Mouse (Mus musculus) forebrain, embryonic 15.5 days (tissue): Measurements from ENCODE around the gene Nae1. TPM values are rescaled to one million over a fixed set of nuclear protein-coding genes. Genes with fewer than 3 reads are reported as not detected.
"Not testable (repeated sequence)": the region's sequence is repeated elsewhere in the genome, so short reads cannot be mapped to it uniquely, and the experiment has no call there.

ENCODE experiments used
- ATAC-seq: fragments of 200-750 bp; cut with Nextera tagmentation; replicated peaks from 2 replicates; pipeline ENCODE4 v1.8.0; 2017; ENCODE audit warnings: mild to moderate bottlenecking, moderate TSS enrichment, moderate library complexity
- H3K27ac ChIP-seq: fragments of 300-500 bp; sonication (generic); replicated peaks from 2 replicates; pipeline ENCODE4 v1.5.1; 2015; ENCODE audit warnings: mild to moderate bottlenecking, inconsistent platforms
- H3K27me3 ChIP-seq: fragments of 300-500 bp; sonication (generic); 2 replicates; pipeline ENCODE4 v1.6.1; 2015; ENCODE audit warnings: inconsistent platforms
- H3K36me3 ChIP-seq: fragments of 300-500 bp; sonication (generic); 2 replicates; pipeline ENCODE4 v1.6.1; 2015; ENCODE audit warnings: mild to moderate bottlenecking, inconsistent platforms
- H3K4me1 ChIP-seq: fragments of 300-500 bp; sonication (generic); 2 replicates; pipeline ENCODE4 v1.6.1; 2015; ENCODE audit warnings: inconsistent platforms
- H3K4me2 ChIP-seq: fragments of 300-500 bp; sonication (generic); replicated peaks from 2 replicates; pipeline ENCODE4 v1.6.1; 2015; ENCODE audit warnings: mild to moderate bottlenecking, inconsistent platforms
- H3K4me3 ChIP-seq: fragments of 300-500 bp; sonication (generic); 2 replicates; pipeline ENCODE4 v1.5.1; 2015; ENCODE audit warnings: mild to moderate bottlenecking, inconsistent platforms
- H3K9ac ChIP-seq: fragments of 300-500 bp; sonication (generic); replicated peaks from 2 replicates; pipeline ENCODE4 v1.6.1; 2015; ENCODE audit warnings: mild to moderate bottlenecking, inconsistent platforms
- H3K9me3 ChIP-seq: fragments of 300-500 bp; sonication (generic); 2 replicates; pipeline ENCODE4 v1.6.1; 2016; ENCODE audit warnings: inconsistent platforms
- WGBS: fragments of 180-500 bp; shearing (Covaris S2); methylation state at CpG from one replicate; pipeline ENCODE4 v1.1.7; 2015; ENCODE audit warnings: mixed read lengths; 5-methylcytosine and 5-hydroxymethylcytosine counted together
- polyA plus RNA-seq: library from polyadenylated mRNA; unstranded; fragments of >200 nt; fragmentation: Nextera tagmentation; extraction: Ambion mirVana; gene quantifications from 2 replicates; pipeline ENCODE4 v1.2.1, GENCODE M21; 2015

The Nae1 gene
- 116 and 124 TPM in 2 replicates for polyA plus RNA-seq

DNA sequence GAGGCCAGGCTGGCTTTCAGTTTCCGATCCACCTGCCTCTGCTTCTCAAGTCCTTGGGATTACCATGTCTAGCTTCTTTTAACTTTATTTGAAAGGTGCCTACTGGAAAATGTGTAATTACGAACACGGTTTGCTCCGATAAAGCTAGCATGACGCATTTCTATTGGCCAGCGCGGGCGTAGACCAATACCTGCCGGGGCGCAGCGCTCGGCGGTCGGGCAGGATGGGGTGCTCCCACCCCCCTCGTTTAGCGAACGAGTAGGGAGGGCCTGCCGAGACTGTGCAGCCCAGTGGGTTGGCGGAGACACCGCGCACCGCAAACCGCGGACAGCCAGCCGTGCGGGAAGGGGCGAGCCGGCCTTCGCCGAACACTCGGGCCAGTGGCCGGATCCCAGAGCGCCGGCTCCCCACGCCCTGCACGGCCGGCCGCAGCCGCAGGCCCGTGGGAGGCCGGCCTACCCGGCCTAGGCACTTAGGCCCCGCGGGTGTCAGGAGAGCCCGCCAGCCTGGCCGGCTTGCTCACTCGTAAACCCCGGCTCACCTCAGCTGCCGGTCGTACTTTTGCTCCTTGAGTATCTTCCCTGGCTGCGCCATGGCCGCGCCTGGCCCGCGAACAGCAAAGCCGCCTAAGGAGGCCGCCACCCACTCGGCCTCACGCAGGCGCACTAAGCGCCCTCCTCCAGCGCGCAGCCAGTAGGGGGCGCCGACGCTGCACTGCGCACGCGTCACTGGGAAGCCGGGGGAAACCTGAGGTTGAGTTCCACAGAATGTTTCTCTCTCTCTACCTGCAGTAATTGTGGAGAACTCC is at the start of gene Nae1, which contains the start of gene Car7:
Gene Nae1 (minus strand): TSS at position 667 of the 808 bp plus-strand sequence.
Gene Car7 (plus strand): TSS at position 719 of the 808 bp plus-strand sequence.
- peaks cover 11% of the 10 kb centered on the region for H3K36me3 ChIP-seq
- no peaks in the 10 kb centered on the region for H3K27me3 ChIP-seq
- peak; percentile 95 for ATAC-seq
- H3K9me3 ChIP-seq: no peaks in the 10 kb centered on the region
- H3K4me2 ChIP-seq: peak within 1 kb of the TSS; percentile 49
- peak within 1 kb of the TSS; percentile 75 for H3K27ac ChIP-seq
- peak within 1 kb of the TSS; percentile 71 for H3K4me3 ChIP-seq
- peak within 1 kb of the TSS; percentile 84 for H3K9ac ChIP-seq
- WGBS: under 1% methylated on average over 69 of the region's 70 CpGs
- H3K4me1 ChIP-seq: peaks cover 27% of the 10 kb centered on the region

DNA sequence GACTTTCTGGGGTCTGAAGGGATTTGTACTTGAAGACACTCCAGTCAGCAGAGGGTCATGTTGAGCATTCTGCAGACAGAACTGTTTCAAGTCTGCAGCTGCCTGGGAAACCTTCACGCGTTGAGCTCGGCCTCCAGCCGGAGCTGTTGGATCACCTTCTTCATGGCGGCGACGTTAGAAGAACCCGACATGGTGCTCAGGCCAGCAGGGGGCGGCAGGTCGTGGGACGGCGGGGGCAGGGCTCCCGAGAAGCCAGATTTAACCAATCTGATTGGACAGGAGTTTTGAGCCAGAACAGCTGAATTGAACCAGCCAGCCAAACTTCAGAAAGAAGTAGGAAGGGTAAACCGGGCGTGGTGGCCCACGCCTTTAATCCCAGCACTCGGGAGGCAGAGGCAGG is 43.2 kb upstream of the Nae1 start:
- not testable (repeated sequence) for H3K4me1 ChIP-seq, H3K36me3 ChIP-seq, H3K27me3 ChIP-seq, H3K27ac ChIP-seq, H3K9ac ChIP-seq, H3K9me3 ChIP-seq, H3K4me2 ChIP-seq, H3K4me3 ChIP-seq, ATAC-seq
- WGBS: 87% methylated on average over 17 of the region's 17 CpGs

DNA sequence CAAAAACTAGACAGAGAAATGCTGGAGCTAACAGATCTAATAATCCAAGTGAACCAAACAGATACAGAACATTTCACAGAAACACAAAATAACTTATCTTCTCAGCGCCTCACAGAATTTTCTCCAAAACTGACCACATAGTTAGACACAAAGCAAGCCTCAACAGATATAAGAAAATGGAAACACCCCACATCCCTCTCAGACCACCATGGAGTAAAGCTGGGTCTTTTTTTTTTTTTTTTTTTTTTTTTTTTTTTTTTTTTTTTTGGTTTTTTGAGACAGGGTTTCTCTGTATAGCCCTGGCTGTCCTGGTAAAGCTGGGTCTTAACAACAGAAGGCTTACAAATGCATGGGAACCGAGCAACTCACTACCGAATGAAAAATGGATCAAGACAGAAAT is 42.4 kb upstream of the Nae1 start:
- Histone ChIP-seq H3K27me3 (no peaks in the 10 kb centered on the region), H3K4me1 (no peaks in the 10 kb centered on the region), H3K27ac (no peak overlapping the region), H3K4me3 (no peak overlapping the region), H3K9me3 (no peaks in the 10 kb centered on the region), H3K36me3 (no peaks in the 10 kb centered on the region), H3K4me2 (no peak overlapping the region), H3K9ac (no peak overlapping the region)
- 90% methylated on average over 3 of the region's 3 CpGs for WGBS
- ATAC-seq: no peak

DNA sequence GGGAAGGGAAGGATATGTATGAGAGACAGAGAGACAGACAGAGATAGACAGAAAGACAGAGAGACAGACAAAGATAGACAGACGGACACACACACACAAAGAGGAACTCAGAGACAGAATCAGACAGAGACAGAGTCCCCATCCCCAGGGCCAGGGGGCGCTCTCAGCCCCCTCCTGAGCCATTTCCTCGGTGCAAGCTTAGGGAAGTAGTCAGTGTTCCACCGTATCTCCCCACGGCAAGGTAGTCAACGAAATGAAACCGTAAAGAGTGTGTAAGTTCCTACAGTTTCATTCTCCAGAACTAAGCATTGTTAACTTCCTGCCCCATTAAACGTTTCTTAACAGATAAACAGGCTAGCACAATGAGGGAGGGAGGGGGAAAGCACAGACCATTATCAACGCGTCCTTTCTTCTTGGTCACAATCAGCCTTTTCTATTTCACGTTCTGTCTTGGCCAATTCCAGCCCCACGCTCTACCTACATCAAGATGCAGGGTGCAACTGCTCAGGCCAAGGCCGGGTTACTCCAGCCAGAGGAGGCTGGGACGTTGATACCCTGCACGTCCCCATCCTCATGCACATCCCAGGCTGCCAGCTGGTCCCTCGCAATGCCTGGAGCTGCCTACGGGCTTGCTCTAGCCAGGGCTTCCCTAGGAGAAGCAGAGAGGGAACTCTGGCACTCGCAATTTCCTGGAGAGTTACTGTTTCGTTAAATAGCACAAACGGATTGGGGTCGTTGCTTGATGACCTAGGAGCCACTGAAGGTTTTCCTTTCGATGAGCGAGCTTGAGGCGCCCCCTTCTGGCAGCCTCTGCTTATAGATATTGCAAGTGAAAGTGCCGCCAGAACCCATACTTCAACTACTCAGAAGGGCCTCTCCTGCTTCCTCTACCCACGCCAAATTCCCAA is 36.3 kb upstream of the Nae1 start:
- no peak overlapping the region for H3K27ac ChIP-seq
- peak; percentile 92 for ATAC-seq

DNA sequence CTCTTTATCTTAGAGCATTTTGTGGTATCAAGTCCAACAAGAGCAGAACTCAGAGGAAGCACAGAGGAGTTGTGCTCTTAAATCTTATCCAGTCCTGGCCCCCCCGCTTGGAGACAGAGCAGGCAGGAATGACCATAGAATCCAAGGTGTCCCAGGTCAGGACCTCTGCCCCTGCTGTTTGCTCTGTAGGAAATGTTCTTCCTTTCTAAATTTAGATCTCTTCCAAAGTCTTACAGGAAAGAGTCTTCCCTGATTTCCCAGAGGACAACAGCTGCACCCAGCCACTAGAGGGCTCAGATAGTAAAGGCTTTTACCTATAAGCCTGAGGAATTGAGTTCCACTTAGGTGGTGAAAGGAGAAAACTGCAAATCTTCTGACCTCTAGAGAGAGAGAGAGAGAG is 35.1 kb upstream of the Nae1 start:
- H3K9me3 ChIP-seq: no peaks in the 10 kb centered on the region
- ATAC-seq: no peak
- H3K4me3 ChIP-seq: no peak overlapping the region
- H3K4me1 ChIP-seq: peaks cover 4% of the 10 kb centered on the region
- H3K4me2 ChIP-seq: no peak overlapping the region
- no peak overlapping the region for H3K9ac ChIP-seq
- H3K27me3 ChIP-seq: no peaks in the 10 kb centered on the region
- 59% methylated on average over 1 of the region's 1 CpGs for WGBS
- no peak overlapping the region for H3K27ac ChIP-seq
- no peaks in the 10 kb centered on the region for H3K36me3 ChIP-seq

More for the DNA sequence above, 36.3 kb upstream of the Nae1 start:
- peak overlapping the region; percentile 51 for H3K9ac ChIP-seq
- WGBS: 7% methylated on average over 26 of the region's 26 CpGs
- H3K36me3 ChIP-seq: no peaks in the 10 kb centered on the region
- peaks cover 4% of the 10 kb centered on the region for H3K4me1 ChIP-seq
- H3K27me3 ChIP-seq: no peaks in the 10 kb centered on the region
- H3K4me2 ChIP-seq: peak overlapping the region; percentile 75
- no peaks in the 10 kb centered on the region for H3K9me3 ChIP-seq
- H3K4me3 ChIP-seq: peak overlapping the region; percentile 40

DNA sequence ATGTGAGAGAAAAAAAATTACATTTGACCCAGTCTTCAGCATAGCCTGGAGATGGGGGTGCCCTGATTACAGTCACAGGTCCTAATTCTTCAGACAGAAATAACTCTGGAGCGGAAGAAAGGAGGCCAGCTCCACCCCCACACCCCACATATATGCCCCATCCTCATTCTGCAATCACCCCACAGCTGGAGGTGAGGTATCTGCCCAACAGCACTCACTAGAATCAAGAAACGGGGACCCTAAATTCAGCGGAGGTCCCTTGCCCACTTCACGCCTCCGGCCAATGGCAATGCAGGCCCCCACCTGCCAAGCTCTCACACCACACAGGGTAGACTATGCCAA is 31.0 kb upstream of the Nae1 start:
- Histone ChIP-seq H3K4me1 (no peaks in the 10 kb centered on the region), H3K4me2 (no peak overlapping the region), H3K27ac (no peak overlapping the region), H3K36me3 (no peaks in the 10 kb centered on the region), H3K27me3 (no peaks in the 10 kb centered on the region), H3K4me3 (no peak overlapping the region), H3K9me3 (no peaks in the 10 kb centered on the region), H3K9ac (no peak overlapping the region)
- peak; percentile 53 for ATAC-seq
- WGBS: 97% methylated on average over 5 of the region's 5 CpGs

DNA sequence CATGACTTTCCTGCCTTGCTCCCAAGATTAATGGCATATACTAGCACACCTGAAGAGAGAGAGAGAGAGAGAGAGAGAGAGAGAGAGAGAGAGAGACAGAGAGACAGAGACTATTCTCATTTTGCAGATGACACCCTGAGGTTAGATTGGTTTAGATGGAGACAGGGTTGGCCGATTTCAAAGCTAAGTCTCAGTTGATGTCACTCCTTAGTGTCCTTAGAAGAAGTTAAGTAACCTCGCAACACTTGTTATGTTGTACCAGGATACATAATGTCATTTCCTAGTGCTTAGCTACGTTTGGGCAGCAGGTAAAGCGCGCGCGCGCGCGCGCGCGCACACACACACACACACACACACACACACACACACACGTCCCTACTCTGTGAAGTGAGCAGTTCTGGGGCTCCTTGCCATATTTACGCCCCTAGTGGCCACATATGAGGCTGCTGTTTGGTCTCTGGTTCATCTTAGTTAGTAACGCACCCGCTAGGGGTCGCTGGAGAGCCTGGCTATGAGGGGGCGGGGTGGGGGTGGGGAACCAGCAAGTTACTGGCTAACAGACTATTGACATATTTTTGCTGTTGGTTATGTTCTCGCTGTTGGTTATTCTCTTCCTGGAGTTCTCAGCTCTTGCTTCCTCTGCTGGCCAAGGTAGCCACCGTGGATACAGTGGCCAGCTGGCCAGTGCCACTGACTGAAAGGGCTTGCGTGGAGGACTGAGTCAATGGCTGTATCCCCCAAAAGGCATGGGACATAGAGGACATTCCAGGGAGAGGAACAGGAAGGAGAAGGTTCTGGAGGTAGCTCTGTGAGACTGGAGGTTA is 30.4 kb upstream of the Nae1 start:
- no peak overlapping the region for H3K9ac ChIP-seq
- H3K4me3 ChIP-seq: no peak overlapping the region
- WGBS: 18% methylated on average over 22 of the region's 22 CpGs
- H3K36me3 ChIP-seq: no peaks in the 10 kb centered on the region
- H3K9me3 ChIP-seq: no peaks in the 10 kb centered on the region
- no peak overlapping the region for H3K27ac ChIP-seq
- H3K27me3 ChIP-seq: no peaks in the 10 kb centered on the region
- no peaks in the 10 kb centered on the region for H3K4me1 ChIP-seq
- ATAC-seq: peak; percentile 81
- H3K4me2 ChIP-seq: no peak overlapping the region

DNA sequence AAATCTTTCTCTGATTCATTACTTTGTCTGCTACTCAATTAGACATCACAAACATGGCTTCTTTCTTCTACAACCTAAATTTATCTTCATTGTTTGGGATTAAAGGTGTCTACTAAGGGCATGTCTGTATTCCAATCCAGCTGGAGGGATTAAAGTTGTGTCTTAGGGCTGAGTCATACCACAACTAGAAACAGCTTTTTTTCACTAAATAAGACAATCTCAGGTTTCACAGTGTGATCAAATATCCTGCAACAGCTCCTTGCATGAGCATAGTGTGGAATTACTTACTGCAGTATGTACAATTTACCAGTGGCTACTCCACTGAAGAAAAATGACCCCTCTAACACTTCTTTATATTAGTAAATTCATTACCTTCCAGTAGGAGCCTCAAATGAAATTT is 26.3 kb upstream of the Nae1 start:
- H3K4me3 ChIP-seq: no peak overlapping the region
- H3K36me3 ChIP-seq: no peaks in the 10 kb centered on the region
- ATAC-seq: no peak
- no peak overlapping the region for H3K27ac ChIP-seq
- no peak overlapping the region for H3K4me2 ChIP-seq
- no peaks in the 10 kb centered on the region for H3K9me3 ChIP-seq
- no peaks in the 10 kb centered on the region for H3K27me3 ChIP-seq
- H3K9ac ChIP-seq: no peak overlapping the region
- H3K4me1 ChIP-seq: no peaks in the 10 kb centered on the region

DNA sequence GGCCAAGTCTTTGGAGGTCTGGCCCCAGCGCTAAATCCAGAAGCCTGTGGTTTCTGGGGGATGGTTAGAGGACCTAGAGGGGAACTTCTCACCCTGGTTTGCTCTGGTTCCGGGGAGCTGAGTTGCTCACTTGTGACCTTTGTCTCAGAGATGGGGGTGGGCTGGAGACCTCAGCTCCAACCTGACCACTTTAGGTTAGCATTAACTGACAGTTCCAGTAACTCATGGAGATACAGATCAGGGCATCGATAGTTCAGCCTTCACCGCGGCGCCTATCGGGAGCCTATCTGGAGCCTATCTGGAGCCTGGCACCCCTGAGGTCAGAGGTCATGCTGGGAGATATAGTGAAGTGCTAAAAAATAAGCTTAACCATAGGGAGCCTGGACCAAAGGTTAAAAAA is 22.8 kb upstream of the Nae1 start:
- 87% methylated on average over 7 of the region's 7 CpGs for WGBS

DNA sequence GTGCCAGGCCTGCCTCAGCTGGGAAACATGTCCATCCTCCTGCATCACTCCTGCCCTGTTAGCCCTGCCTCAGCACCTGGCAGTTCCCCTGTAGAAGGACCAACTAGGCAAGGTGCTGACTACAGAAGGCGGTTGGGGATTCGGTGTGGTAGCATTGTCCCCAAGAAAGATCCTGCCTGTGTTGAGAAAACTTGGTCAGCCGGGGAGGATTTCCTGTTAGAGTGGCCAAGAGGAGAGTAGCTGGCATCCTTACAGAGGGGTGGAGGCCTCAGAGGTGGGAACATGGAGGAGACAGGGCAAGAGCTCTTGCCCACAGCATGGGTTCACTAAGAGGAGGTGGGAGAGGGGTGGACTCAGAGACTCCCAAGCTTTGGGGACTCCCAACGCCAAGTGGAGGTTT is 20.8 kb upstream of the Nae1 start:
- no peaks in the 10 kb centered on the region for H3K9me3 ChIP-seq
- no peaks in the 10 kb centered on the region for H3K36me3 ChIP-seq
- 90% methylated on average over 4 of the region's 4 CpGs for WGBS
- no peaks in the 10 kb centered on the region for H3K27me3 ChIP-seq
- no peak overlapping the region for H3K4me2 ChIP-seq
- no peak for ATAC-seq
- H3K9ac ChIP-seq: no peak overlapping the region
- H3K27ac ChIP-seq: no peak overlapping the region
- H3K4me3 ChIP-seq: no peak overlapping the region
- no peaks in the 10 kb centered on the region for H3K4me1 ChIP-seq

More for the DNA sequence above, 22.8 kb upstream of the Nae1 start:
- no peaks in the 10 kb centered on the region for H3K4me1 ChIP-seq
- H3K9ac ChIP-seq: no peak overlapping the region
- ATAC-seq: no peak
- H3K9me3 ChIP-seq: no peaks in the 10 kb centered on the region
- no peak overlapping the region for H3K27ac ChIP-seq
- H3K27me3 ChIP-seq: no peaks in the 10 kb centered on the region
- H3K4me3 ChIP-seq: no peak overlapping the region
- H3K36me3 ChIP-seq: no peaks in the 10 kb centered on the region
- H3K4me2 ChIP-seq: no peak overlapping the region

DNA sequence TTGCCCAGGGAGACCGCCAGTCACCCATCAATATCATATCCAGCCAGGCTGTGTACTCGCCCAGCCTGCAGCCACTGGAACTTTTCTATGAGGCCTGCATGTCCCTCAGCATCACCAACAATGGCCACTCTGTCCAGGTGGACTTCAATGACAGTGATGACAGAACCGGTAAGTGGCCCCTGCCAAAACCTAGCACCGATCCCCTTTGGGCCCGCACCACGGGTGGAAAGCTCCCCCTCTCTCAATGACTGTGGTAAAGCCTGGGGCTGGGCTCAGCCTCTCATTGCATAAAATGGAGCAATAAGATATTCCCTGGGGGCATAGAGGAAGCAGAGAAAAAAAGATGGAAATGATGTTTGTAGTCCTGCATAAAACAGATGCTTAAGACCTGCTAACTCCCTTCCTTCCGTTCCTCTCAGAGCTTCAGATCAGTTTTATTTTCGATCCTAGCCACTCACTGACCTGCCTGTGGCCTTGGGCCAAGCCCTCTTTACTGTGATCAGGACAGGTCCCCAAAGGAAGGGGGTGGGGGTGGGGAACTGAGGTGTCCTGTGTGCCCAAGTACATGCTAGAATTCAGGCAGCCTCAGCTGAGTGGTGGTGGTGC is 9.1 kb upstream of the Nae1 start:
- WGBS: 88% methylated on average over 8 of the region's 8 CpGs
- H3K27me3 ChIP-seq: peaks cover 39% of the 10 kb centered on the region
- peaks cover 19% of the 10 kb centered on the region for H3K4me1 ChIP-seq
- no peak overlapping the region for H3K9ac ChIP-seq
- no peak overlapping the region for H3K4me3 ChIP-seq
- ATAC-seq: no peak
- no peaks in the 10 kb centered on the region for H3K9me3 ChIP-seq
- no peak overlapping the region for H3K27ac ChIP-seq
- H3K4me2 ChIP-seq: no peak overlapping the region
- no peaks in the 10 kb centered on the region for H3K36me3 ChIP-seq
